Mouse (Mus musculus) forebrain, embryonic 11.5 days (tissue): ENCODE results near the gene Arhgap27. TPM values are rescaled to one million over a fixed set of nuclear protein-coding genes. Genes with fewer than 3 reads are reported as not detected.

Source experiments
- ATAC-seq: fragments of 200-750 bp; cut with Nextera tagmentation; replicated peaks from 2 replicates; pipeline ENCODE4 v1.8.0; 2017; ENCODE audit warnings: moderate TSS enrichment; ENCODE audit not compliant: low FRiP score
- DNase-seq: peaks from one replicate; pipeline ENCODE4 v3.0.0-alpha.2; 2017; ENCODE audit warnings: low spot score
- H3K27ac ChIP-seq: fragments of 300-500 bp; sonication (generic); 2 replicates; pipeline ENCODE4 v1.5.1; 2014; ENCODE audit warnings: low read depth, low read length
- H3K27me3 ChIP-seq: fragments of 300-500 bp; sonication (generic); 2 replicates; pipeline ENCODE4 v1.6.1; 2014; ENCODE audit warnings: mild to moderate bottlenecking, low read length, mixed read lengths; ENCODE audit not compliant: control insufficient read depth, insufficient read depth
- H3K36me3 ChIP-seq: fragments of 300-500 bp; sonication (generic); 2 replicates; pipeline ENCODE4 v1.6.1; 2014; ENCODE audit warnings: mild to moderate bottlenecking, low read length, moderate library complexity, mixed read lengths; ENCODE audit not compliant: control insufficient read depth, insufficient read depth
- H3K4me1 ChIP-seq: fragments of 300-500 bp; sonication (generic); replicated peaks from 2 replicates; pipeline ENCODE4 v1.6.1; 2014; ENCODE audit warnings: low read length, mixed read lengths; ENCODE audit not compliant: control insufficient read depth, insufficient read depth
- H3K4me2 ChIP-seq: fragments of 300-500 bp; sonication (generic); 2 replicates; pipeline ENCODE4 v1.6.1; 2014; ENCODE audit warnings: low read depth, mild to moderate bottlenecking, low read length, moderate library complexity, mixed read lengths; ENCODE audit not compliant: severe bottlenecking
- H3K4me3 ChIP-seq: fragments of 300-500 bp; sonication (generic); 2 replicates; pipeline ENCODE4 v1.5.1; 2014; ENCODE audit warnings: low read depth, low read length
- H3K9ac ChIP-seq: fragments of 300-500 bp; sonication (generic); 2 replicates; pipeline ENCODE4 v1.6.1; 2014; ENCODE audit warnings: low read length
- H3K9me3 ChIP-seq: fragments of 300-500 bp; sonication (generic); 2 replicates; pipeline ENCODE4 v1.6.1; 2016; ENCODE audit warnings: low read length, mixed read lengths; ENCODE audit not compliant: control insufficient read depth
- WGBS: fragments of 180-500 bp; shearing (Covaris S2); extraction: QIAGEN DNeasy Blood & Tissue Kit; methylation state at CpG from one replicate; pipeline ENCODE4 v1.1.7; 2014; 5-methylcytosine and 5-hydroxymethylcytosine counted together
- polyA plus RNA-seq: library from polyadenylated mRNA; unstranded; fragments of >200 nt; fragmentation: Nextera tagmentation; extraction: Ambion mirVana; gene quantifications from 2 replicates; pipeline ENCODE4 v1.2.1, GENCODE M21; 2014

The Arhgap27 gene
- polyA plus RNA-seq, 1 experiment from 2014 or later = 3.2 TPM

DNA sequence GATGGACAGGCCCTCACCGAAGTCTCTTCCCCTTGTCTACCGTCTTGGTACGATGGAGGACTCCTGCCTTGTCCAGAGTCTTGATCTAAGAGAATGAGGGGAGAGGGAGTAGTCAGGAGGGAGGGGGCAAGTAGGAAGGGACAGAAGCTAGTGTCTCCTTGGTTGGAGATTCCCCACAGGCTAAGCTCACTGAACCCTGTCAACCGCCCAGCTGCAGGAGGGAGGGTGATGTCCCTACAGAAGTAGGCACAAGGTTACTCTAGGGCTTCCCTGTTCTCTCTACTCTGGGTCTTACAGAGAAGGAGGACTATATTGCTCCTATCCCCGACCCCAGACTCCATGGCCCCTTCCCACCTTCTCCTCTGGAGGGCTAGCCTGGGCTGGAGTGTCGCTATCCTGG is 24.8 kb downstream of the Arhgap27 start:
- Histone ChIP-seq H3K9ac (no peak overlapping the region), H3K9me3 (no peaks in the 10 kb centered on the region), H3K27ac (no peak overlapping the region), H3K4me2 (no peak overlapping the region), H3K4me1 (0 out of 2 replicates have a peak, but pooled peaks cover 1% of the 10 kb centered on the region), H3K4me3 (no peak overlapping the region), H3K36me3 (no peaks in the 10 kb centered on the region), H3K27me3 (peaks cover 11% of the 10 kb centered on the region)
- DNase-seq (no peak), ATAC-seq (no peak)
- 92% methylated on average over 6 of the region's 6 CpGs for WGBS

DNA sequence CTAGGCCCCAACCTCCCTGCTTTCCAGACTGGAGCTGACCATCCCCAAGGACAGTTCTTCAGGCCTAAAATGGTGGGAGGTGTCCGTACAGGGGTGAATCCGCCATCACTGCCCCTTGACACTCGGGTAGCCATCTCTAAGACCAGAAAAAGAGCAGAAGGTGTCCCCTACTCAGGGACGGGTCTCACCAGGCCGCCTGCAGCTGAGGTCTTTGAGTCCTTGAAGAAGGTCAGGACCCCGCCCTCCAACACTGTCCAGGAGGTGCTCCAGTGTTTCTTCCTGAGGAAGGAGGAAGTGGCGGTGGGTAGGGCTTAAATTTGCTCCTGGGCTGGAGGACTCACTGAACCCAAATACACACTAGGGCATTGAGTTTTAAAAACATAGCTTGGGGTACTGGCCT is 25.4 kb downstream of the Arhgap27 start:
- ATAC-seq (no peak), DNase-seq (no peak)
- Histone ChIP-seq H3K9me3 (no peaks in the 10 kb centered on the region), H3K4me3 (no peak overlapping the region), H3K36me3 (no peaks in the 10 kb centered on the region), H3K4me2 (no peak overlapping the region), H3K4me1 (0 out of 2 replicates have a peak, but pooled peaks cover 3% of the 10 kb centered on the region), H3K27ac (no peak overlapping the region), H3K27me3 (peaks cover 16% of the 10 kb centered on the region), H3K9ac (no peak overlapping the region)
- 89% methylated on average over 7 of the region's 7 CpGs for WGBS

DNA sequence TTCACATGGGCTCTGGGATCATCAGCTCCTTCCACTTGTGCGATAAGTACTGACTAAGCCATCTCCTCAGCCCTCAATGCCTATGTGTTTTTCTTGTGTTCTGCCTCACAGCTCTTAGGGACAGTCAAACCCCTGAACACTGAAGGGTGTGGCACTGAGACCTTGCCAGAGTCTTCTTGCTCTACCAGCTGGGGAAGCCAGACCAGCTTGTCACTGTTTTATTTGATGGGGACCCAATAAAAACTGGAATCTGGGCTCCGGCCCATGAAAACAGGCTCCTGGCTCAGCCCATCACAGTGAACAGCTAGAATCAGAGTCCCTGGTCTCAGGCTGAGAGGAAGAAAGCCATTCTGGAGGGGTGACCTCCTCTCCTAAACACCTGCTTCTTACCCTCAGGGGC is 26.3 kb downstream of the Arhgap27 start:
- H3K9me3 ChIP-seq = no peaks in the 10 kb centered on the region
- H3K27me3 ChIP-seq = peaks cover 22% of the 10 kb centered on the region
- 91% methylated on average over 2 of the region's 2 CpGs for WGBS
- no peak overlapping the region for H3K27ac ChIP-seq
- no peaks in the 10 kb centered on the region for H3K36me3 ChIP-seq
- DNase-seq = no peak
- no peak overlapping the region for H3K4me3 ChIP-seq
- no peak for ATAC-seq
- peaks cover 4% of the 10 kb centered on the region; the same call in 1 of the 2 replicates for H3K4me1 ChIP-seq
- H3K4me2 ChIP-seq = no peak overlapping the region
- no peak overlapping the region for H3K9ac ChIP-seq

DNA sequence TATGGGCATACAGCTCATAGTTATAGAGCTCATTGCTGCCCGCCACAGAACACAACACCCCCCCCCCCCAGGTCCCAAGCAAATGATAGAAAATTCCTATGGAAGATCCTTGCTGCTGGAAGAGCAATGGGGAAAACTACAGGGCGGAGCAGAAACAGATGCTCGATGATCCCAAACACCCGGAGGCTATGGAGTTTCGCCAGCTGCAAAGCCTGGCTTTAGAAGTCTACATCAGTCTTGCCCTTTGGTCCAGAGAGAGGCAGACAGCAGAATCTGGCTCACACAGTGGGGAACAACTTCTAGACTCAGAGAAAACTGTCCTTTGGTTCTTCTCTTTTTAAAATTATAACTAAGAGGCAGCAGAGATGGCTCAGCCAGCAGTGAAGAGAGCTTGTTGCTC is 27.9 kb downstream of the Arhgap27 start:
- Histone ChIP-seq H3K27ac (no peak overlapping the region), H3K4me1 (peaks cover 4% of the 10 kb centered on the region; the same call in 1 of the 2 replicates), H3K36me3 (no peaks in the 10 kb centered on the region), H3K4me2 (no peak overlapping the region), H3K9ac (no peak overlapping the region), H3K9me3 (no peaks in the 10 kb centered on the region), H3K27me3 (peaks cover 22% of the 10 kb centered on the region), H3K4me3 (no peak overlapping the region)
- ATAC-seq = no peak
- no peak for DNase-seq
- WGBS = 93% methylated on average over 5 of the region's 5 CpGs

DNA sequence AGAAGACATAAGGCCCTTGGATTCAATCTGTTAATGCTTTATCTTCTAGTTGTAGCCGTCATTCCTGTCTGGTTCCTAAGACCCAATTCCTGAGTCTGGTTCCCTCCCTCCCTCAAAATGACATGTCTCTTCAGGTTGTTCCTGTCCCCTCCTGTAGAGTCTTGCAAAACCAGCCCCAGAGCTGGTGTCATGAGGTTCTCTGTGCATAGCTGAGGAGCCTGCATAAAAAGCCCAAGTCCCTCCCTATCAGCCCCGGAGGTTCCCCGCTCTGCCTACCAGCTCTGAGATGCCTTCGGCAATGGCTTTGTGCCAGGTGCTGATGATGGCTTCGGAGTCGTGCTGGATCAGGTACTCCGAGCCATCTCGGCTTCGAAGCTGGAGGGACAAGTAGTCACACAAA is 28.6 kb downstream of the Arhgap27 start:
- ATAC-seq (no peak), DNase-seq (no peak)
- Histone ChIP-seq H3K27ac (no peak overlapping the region), H3K4me3 (no peak overlapping the region), H3K36me3 (no peaks in the 10 kb centered on the region), H3K4me1 (peaks cover 4% of the 10 kb centered on the region; the same call in 1 of the 2 replicates), H3K27me3 (peaks cover 22% of the 10 kb centered on the region), H3K9ac (no peak overlapping the region), H3K9me3 (no peaks in the 10 kb centered on the region), H3K4me2 (no peak overlapping the region)
- WGBS = 89% methylated on average over 9 of the region's 9 CpGs

DNA sequence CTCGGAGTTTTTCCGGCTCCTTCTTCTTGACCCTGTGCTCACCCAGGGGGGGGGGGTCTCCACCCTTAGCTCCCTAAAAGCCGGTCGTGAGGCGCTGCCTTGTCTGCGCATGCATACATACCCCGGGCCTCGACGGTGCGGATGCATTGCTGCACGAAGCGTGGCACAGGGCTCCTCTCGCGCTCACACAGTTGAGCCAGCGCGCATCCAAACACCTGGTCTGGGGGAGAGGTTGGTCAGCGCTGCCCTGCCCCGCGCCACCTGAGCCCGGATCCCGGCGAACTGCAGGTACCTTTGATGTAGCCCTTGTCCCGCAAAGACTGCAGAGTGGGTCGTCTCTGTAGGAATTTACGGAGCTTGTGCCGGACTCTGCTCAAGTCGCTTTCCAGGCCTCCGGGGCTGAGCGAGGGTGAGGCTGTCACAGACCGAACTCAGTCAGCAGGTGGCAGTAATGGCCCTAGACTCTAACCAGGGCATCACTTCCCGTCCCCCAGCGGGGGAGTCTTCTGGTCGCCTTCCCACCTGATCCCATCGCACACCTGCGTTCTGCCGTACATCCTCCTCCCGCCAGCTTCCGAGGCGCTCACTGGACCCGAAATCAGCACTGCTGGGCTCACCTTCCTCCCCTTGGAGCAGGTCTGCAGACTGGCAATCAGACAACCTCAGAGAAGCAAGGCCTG is 29.6 kb downstream of the Arhgap27 start:
- DNase-seq (peak; percentile 78), ATAC-seq (0 out of 2 replicates have a peak, but pooled peaks have one; percentile 56)
- Histone ChIP-seq H3K9me3 (no peaks in the 10 kb centered on the region), H3K27me3 (peaks cover 22% of the 10 kb centered on the region), H3K4me3 (no peak overlapping the region), H3K4me2 (peak overlapping the region; percentile 36), H3K9ac (no peak overlapping the region; the same call in 1 of the 2 replicates), H3K36me3 (no peaks in the 10 kb centered on the region), H3K4me1 (peaks cover 4% of the 10 kb centered on the region; the same call in 1 of the 2 replicates), H3K27ac (no peak overlapping the region)
- 14% methylated on average over 40 of the region's 40 CpGs for WGBS

DNA sequence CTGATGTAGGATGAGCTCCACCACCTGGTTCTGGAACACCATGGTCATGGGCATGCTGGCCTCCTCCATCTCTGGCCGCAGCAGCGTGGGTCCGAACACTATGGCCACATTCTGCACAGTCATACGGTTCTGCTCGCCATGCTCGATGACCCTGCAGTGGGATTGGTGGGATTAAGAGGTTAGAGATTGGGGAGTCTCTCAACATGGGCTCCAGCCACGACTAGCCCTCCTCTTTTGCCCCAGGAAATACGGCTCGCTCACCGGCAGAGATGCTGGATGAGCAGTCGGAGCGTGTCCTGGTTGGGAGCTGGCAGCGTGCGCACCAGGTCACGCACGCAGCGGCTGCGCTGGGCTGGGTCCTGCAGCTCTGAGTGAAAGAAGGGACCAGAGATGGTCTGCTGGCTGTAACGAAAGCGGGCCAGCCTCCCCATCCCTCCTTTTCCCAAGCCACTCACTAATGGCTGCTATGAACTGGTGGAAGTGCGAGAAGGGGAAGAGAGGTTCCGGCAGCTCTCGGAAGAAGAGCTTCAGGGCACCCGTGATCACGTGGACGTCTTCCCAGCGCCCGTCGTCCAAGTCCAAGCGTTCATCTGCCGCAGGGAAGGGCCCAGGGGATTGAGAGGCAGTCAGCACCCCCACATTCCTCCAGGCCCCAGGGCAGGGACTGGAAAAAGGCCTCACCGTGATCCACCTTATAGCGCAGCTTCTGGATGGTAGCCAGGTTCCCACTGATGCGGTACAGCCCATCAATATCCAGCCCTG is 30.4 kb downstream of the Arhgap27 start:
- peaks cover 22% of the 10 kb centered on the region for H3K27me3 ChIP-seq
- 33% methylated on average over 34 of the region's 34 CpGs for WGBS
- no peaks in the 10 kb centered on the region for H3K36me3 ChIP-seq
- peak overlapping the region; percentile 36; the same call in 1 of the 2 replicates for H3K4me2 ChIP-seq
- peak overlapping the region; percentile 23; the same call in 1 of the 2 replicates for H3K9ac ChIP-seq
- H3K4me3 ChIP-seq = peak overlapping the region; percentile 17
- DNase-seq (peak; percentile 61), ATAC-seq (no peak)
- H3K4me1 ChIP-seq = peaks cover 4% of the 10 kb centered on the region; the same call in 1 of the 2 replicates
- no peak overlapping the region for H3K27ac ChIP-seq
- no peaks in the 10 kb centered on the region for H3K9me3 ChIP-seq

DNA sequence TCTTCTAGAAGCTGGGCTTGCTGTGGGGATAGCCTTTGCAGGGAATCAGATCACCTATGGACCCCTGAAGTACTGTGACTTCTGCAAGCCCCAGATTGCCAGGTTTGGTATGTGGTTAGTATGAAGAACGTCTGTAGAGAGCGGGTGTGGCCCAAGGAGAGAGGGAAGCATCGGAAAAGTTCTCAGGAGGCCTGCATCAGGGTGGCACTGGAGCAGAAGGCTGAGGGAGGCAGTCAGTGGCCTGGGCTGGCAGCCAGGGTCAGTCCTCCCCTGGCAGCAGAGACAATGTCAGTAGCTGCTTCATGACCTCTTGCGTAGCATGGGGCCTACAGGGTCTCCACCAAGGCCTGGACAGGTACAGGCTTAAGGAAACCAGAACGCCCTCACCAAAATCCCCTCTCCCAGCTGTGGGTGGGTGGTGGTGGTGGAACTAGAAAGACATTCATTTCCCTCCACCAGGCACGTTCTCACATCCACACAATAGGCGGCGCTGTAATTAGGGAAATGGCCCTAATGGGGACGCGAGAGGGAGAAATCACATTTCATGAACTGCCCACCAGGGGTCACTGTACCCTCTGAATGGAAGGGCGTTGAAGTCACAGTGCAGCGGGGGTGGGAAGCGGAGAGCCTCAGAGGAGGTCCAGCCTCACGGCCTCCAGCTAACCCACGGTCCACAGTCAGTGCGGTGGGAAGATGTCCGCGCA is 31.2 kb downstream of the Arhgap27 start:
- Histone ChIP-seq H3K4me2 (peak overlapping the region; percentile 36), H3K36me3 (no peaks in the 10 kb centered on the region), H3K9me3 (no peaks in the 10 kb centered on the region), H3K4me3 (peak overlapping the region; percentile 17), H3K27me3 (peaks cover 22% of the 10 kb centered on the region), H3K4me1 (peaks cover 4% of the 10 kb centered on the region; the same call in 1 of the 2 replicates), H3K27ac (no peak overlapping the region), H3K9ac (no peak overlapping the region)
- DNase-seq (peak; percentile 91), ATAC-seq (peak; percentile 60)
- 28% methylated on average over 18 of the region's 18 CpGs for WGBS
